In genomic region chr4:106200241-106200640, GRCm38 (mm10) we compare ENCODE assay signal across 8 mouse cellular contexts.
DNase-seq lines count a peak whose midpoint lies in the region; ATAC-seq and TF ChIP-seq lines count a peak whose summit lies in the region.

No protein-coding gene starts in this region.

- no peak for ATAC-seq in forebrain, embryonic 16.5 days
- peak; percentile 69 for ATAC-seq in heart, embryonic 11.5 days (replicated peaks; ENCODE audit: insufficient number of reproducible peaks, low FRiP score, low TSS enrichment)
- ATAC-seq in megakaryocyte-erythroid progenitor cell, adult 5-6 weeks (replicated peaks; ENCODE audit: low FRiP score, low TSS enrichment, poor library complexity, severe bottlenecking) = peak; percentile 83

- DNase-seq in forebrain, embryonic 10.5 days (ENCODE audit: extremely low spot score, low spot score) = peak; percentile 27
- DNase-seq in kidney, postnatal 4 days = peak; percentile 40 to 58
- no peak for DNase-seq in thymus, adult 2 months
- no peak for DNase-seq in cerebellum, postnatal 14 days
- no peak for DNase-seq in spleen, adult 12 weeks (ENCODE audit: low spot score)

- TF ChIP-seq CTCF in thymus, adult 2 months (IDR thresholded peaks at IDR 0.05; ENCODE audit: borderline replicate concordance, control insufficient read depth, extremely low read depth, insufficient read depth, low read length, poor library complexity) = no peak

- H3K9ac ChIP-seq in forebrain, embryonic 16.5 days (replicated peaks; ENCODE audit: low read depth, low read length) = no peak overlapping the region
- no peak overlapping the region for H3K9ac ChIP-seq in heart, embryonic 11.5 days (ENCODE audit: low read depth, low read length)

- H3K27me3 ChIP-seq in forebrain, embryonic 10.5 days (ENCODE audit: poor library complexity, severe bottlenecking) = 0 out of 2 replicates have a peak, but pooled peaks cover 5% of the 10 kb centered on the region
- no peaks in the 10 kb centered on the region for H3K27me3 ChIP-seq in forebrain, embryonic 16.5 days (replicated peaks; ENCODE audit: control insufficient read depth, insufficient read depth, low read length)
- no peaks in the 10 kb centered on the region for H3K27me3 ChIP-seq in heart, embryonic 11.5 days (ENCODE audit: control insufficient read depth, insufficient read depth, low read length)
- H3K27me3 ChIP-seq in thymus, adult 2 months (ENCODE audit: control insufficient read depth, insufficient read depth, low read length) = no peaks in the 10 kb centered on the region

- H3K27ac ChIP-seq in forebrain, embryonic 10.5 days = peak overlapping the region; percentile 76
- no peak overlapping the region for H3K27ac ChIP-seq in forebrain, embryonic 16.5 days (ENCODE audit: low read length)
- H3K27ac ChIP-seq in heart, embryonic 11.5 days (ENCODE audit: low read depth, low read length) = peak overlapping the region; percentile 71
- H3K27ac ChIP-seq in thymus, adult 2 months (ENCODE audit: control insufficient read depth, insufficient read depth, low read length) = no peak overlapping the region

- peaks cover 37% of the 10 kb centered on the region for H3K4me1 ChIP-seq in forebrain, embryonic 10.5 days
- H3K4me1 ChIP-seq in forebrain, embryonic 16.5 days (replicated peaks; ENCODE audit: control insufficient read depth, insufficient read depth, low read length) = peaks cover 5% of the 10 kb centered on the region
- peaks cover 9% of the 10 kb centered on the region for H3K4me1 ChIP-seq in heart, embryonic 11.5 days (ENCODE audit: control insufficient read depth, insufficient read depth, low read length)
- H3K4me1 ChIP-seq in thymus, adult 2 months (replicated peaks; ENCODE audit: control insufficient read depth, insufficient read depth, low read length) = no peaks in the 10 kb centered on the region

- WGBS in forebrain, embryonic 10.5 days = 44% methylated on average over 6 of the region's 6 CpGs
- WGBS in forebrain, embryonic 16.5 days = 32% methylated on average over 6 of the region's 6 CpGs
- 32% methylated on average over 6 of the region's 6 CpGs for WGBS in heart, embryonic 11.5 days (ENCODE audit: insufficient replicate concordance)
- 74% methylated on average over 6 of the region's 6 CpGs for WGBS in thymus, adult 2 months

- H3K9me3 ChIP-seq in forebrain, embryonic 10.5 days = no peaks in the 10 kb centered on the region
- H3K9me3 ChIP-seq in forebrain, embryonic 16.5 days (ENCODE audit: control insufficient read depth, low read length) = no peaks in the 10 kb centered on the region
- H3K9me3 ChIP-seq in heart, embryonic 11.5 days (replicated peaks; ENCODE audit: control insufficient read depth, low read length) = no peaks in the 10 kb centered on the region

- H3K36me3 ChIP-seq in forebrain, embryonic 10.5 days (replicated peaks) = no peaks in the 10 kb centered on the region
- no peaks in the 10 kb centered on the region for H3K36me3 ChIP-seq in forebrain, embryonic 16.5 days (ENCODE audit: control insufficient read depth, insufficient read depth)
- no peaks in the 10 kb centered on the region for H3K36me3 ChIP-seq in heart, embryonic 11.5 days (ENCODE audit: control insufficient read depth, insufficient read depth, low read length)
- no peaks in the 10 kb centered on the region for H3K36me3 ChIP-seq in thymus, adult 2 months (ENCODE audit: control insufficient read depth, insufficient read depth, low read length)

- TF ChIP-seq POLR2A in thymus, adult 2 months (IDR thresholded peaks at IDR 0.05; ENCODE audit: control insufficient read depth, extremely low read depth, insufficient read depth, low read length, poor library complexity) = no peak

- H3K4me2 ChIP-seq in forebrain, embryonic 16.5 days (ENCODE audit: low read length) = no peak overlapping the region
- peak overlapping the region; percentile 46 for H3K4me2 ChIP-seq in heart, embryonic 11.5 days

- H3K4me3 ChIP-seq in forebrain, embryonic 10.5 days = peak overlapping the region; percentile 28; the same call in 1 of the 2 replicates
- H3K4me3 ChIP-seq in forebrain, embryonic 16.5 days (replicated peaks; ENCODE audit: low read length) = no peak overlapping the region
- H3K4me3 ChIP-seq in heart, embryonic 11.5 days (ENCODE audit: low read depth, low read length) = no peak overlapping the region
- H3K4me3 ChIP-seq in thymus, adult 2 months (ENCODE audit: control insufficient read depth, insufficient read depth, low read length) = no peak overlapping the region

Comparison
In these comparisons a context has a peak if more than half of its experiments do, and no peak if none do; other contexts are left out.
1. H3K27ac ChIP-seq: peak in forebrain, embryonic 10.5 days (single experiment) and heart, embryonic 11.5 days (single experiment); none in forebrain, embryonic 16.5 days (single experiment) and thymus, adult 2 months (single experiment).
2. DNase-seq: peak in forebrain, embryonic 10.5 days (single experiment) and kidney, postnatal 4 days (2 of 2); none in thymus, adult 2 months (single experiment), cerebellum, postnatal 14 days (0 of 2) and spleen, adult 12 weeks (single experiment).